In genomic region chr5:73650365-73650964, GRCm38 (mm10) we compare ENCODE assay signal across 7 mouse cellular contexts. TPM values are rescaled to one million over a fixed set of nuclear protein-coding genes. Genes with fewer than 3 reads are reported as not detected.
DNase-seq lines count a peak whose midpoint lies in the region; ATAC-seq and TF ChIP-seq lines count a peak whose summit lies in the region.

No protein-coding gene starts in this region.

- WGBS in forebrain, postnatal 0 days: under 1% methylated on average over 15 of the region's 15 CpGs
- WGBS in limb, embryonic 10.5 days: 1% methylated on average over 15 of the region's 15 CpGs
- WGBS in neural tube, embryonic 11.5 days: under 1% methylated on average over 15 of the region's 15 CpGs

- TF ChIP-seq CTCF in forebrain, postnatal 0 days (IDR thresholded peaks at IDR 0.05; ENCODE audit: low read depth): no peak

- peak overlapping the region; percentile 32 for H3K4me3 ChIP-seq in forebrain, postnatal 0 days (ENCODE audit: low read depth, low read length)
- peak overlapping the region; percentile 59 for H3K4me3 ChIP-seq in limb, embryonic 10.5 days
- peak overlapping the region; percentile 44 for H3K4me3 ChIP-seq in neural tube, embryonic 11.5 days (ENCODE audit: low read depth, low read length)

- peak; percentile 20 to 38 for DNase-seq in B cell, adult 2 months
- DNase-seq in CD8-positive naive resting alpha-beta T cell, adult 2 months (ENCODE audit: low read depth in 2 of 2, low spot score in 2 of 2): peak; percentile 7 to 15
- DNase-seq in forebrain, postnatal 0 days: peak; percentile 64
- DNase-seq in limb, embryonic 10.5 days (ENCODE audit: low spot score): peak; percentile 53
- peak; percentile 45 for DNase-seq in neural tube, embryonic 11.5 days (ENCODE audit: low spot score)
- DNase-seq in ovary, postnatal 14 days (ENCODE audit: low spot score): no peak
- DNase-seq in frontal cortex, postnatal 25 days (ENCODE audit: low spot score in 2 of 2): no peak

- H3K9me3 ChIP-seq in forebrain, postnatal 0 days (ENCODE audit: low read length): no peaks in the 10 kb centered on the region
- H3K9me3 ChIP-seq in limb, embryonic 10.5 days (replicated peaks): no peaks in the 10 kb centered on the region
- H3K9me3 ChIP-seq in neural tube, embryonic 11.5 days (ENCODE audit: control insufficient read depth, low read length): no peaks in the 10 kb centered on the region

- peaks cover 44% of the 10 kb centered on the region for H3K27me3 ChIP-seq in forebrain, postnatal 0 days (ENCODE audit: insufficient read depth, low read length)
- H3K27me3 ChIP-seq in limb, embryonic 10.5 days (ENCODE audit: low read depth, poor library complexity, severe bottlenecking): peaks cover 59% of the 10 kb centered on the region
- peaks cover 46% of the 10 kb centered on the region for H3K27me3 ChIP-seq in neural tube, embryonic 11.5 days (ENCODE audit: control insufficient read depth, insufficient read depth, low read length)

- ATAC-seq in forebrain, postnatal 0 days: 0 out of 2 replicates have a peak, but pooled peaks have one; percentile 8
- no peak for ATAC-seq in neural tube, embryonic 11.5 days (ENCODE audit: insufficient read depth, low FRiP score, low TSS enrichment)

- H3K4me2 ChIP-seq in forebrain, postnatal 0 days (ENCODE audit: low read depth): peak overlapping the region; percentile 69
- H3K4me2 ChIP-seq in neural tube, embryonic 11.5 days (ENCODE audit: low read depth): peak overlapping the region; percentile 95

- no peak overlapping the region; the same call in 1 of the 2 replicates for H3K9ac ChIP-seq in forebrain, postnatal 0 days
- H3K9ac ChIP-seq in neural tube, embryonic 11.5 days (ENCODE audit: low read length): 0 out of 2 replicates have a peak overlapping the region, but pooled peaks have one; percentile 1

- H3K36me3 ChIP-seq in forebrain, postnatal 0 days (ENCODE audit: insufficient read depth): no peaks in the 10 kb centered on the region
- no peaks in the 10 kb centered on the region for H3K36me3 ChIP-seq in limb, embryonic 10.5 days
- H3K36me3 ChIP-seq in neural tube, embryonic 11.5 days (ENCODE audit: control insufficient read depth, insufficient read depth, low read length): no peaks in the 10 kb centered on the region

- peaks cover 19% of the 10 kb centered on the region for H3K4me1 ChIP-seq in forebrain, postnatal 0 days (ENCODE audit: insufficient read depth)
- peaks cover 65% of the 10 kb centered on the region for H3K4me1 ChIP-seq in limb, embryonic 10.5 days
- peaks cover 13% of the 10 kb centered on the region for H3K4me1 ChIP-seq in neural tube, embryonic 11.5 days (ENCODE audit: control insufficient read depth, insufficient read depth, low read length)

- H3K27ac ChIP-seq in forebrain, postnatal 0 days (ENCODE audit: low read depth, low read length): no peak overlapping the region
- peak overlapping the region; percentile 53; the same call in 1 of the 2 replicates for H3K27ac ChIP-seq in limb, embryonic 10.5 days
- no peak overlapping the region for H3K27ac ChIP-seq in neural tube, embryonic 11.5 days (ENCODE audit: low read depth, low read length)

RNA-seq across cellular contexts. Expression of gene Spata18, which starts 0.7 kb away (rescaled TPM):
- 1.5 and 2.6 TPM in 2 replicates for total RNA-seq in forebrain, postnatal 0 days (2014; rRNA removed)
- 1.1 and 2.2 TPM in 2 replicates for polyA plus RNA-seq in forebrain, postnatal 0 days (2015; fragmentation: Nextera tagmentation; extraction: Ambion mirVana)
- 1.5 and 2.1 TPM in 2 replicates for polyA plus RNA-seq in limb, embryonic 10.5 days (2016; fragmentation: Nextera tagmentation; extraction: Ambion mirVana)
- polyA plus RNA-seq in neural tube, embryonic 11.5 days (2014; fragmentation: Nextera tagmentation; extraction: Ambion mirVana): 0.19 TPM in 1 of 2 replicates, not detected in the other

RNA-seq across cellular contexts. Expression of gene Sgcb, which starts 2.9 kb away (rescaled TPM):
- 17.1 and 17.5 TPM in 2 replicates for total RNA-seq in forebrain, postnatal 0 days (2014; rRNA removed)
- polyA plus RNA-seq in forebrain, postnatal 0 days (2015; fragmentation: Nextera tagmentation; extraction: Ambion mirVana): 25.3 and 37.8 TPM in 2 replicates
- polyA plus RNA-seq in limb, embryonic 10.5 days (2016; fragmentation: Nextera tagmentation; extraction: Ambion mirVana): 22.3 and 26.5 TPM in 2 replicates
- 27.7 and 29.2 TPM in 2 replicates for polyA plus RNA-seq in neural tube, embryonic 11.5 days (2014; fragmentation: Nextera tagmentation; extraction: Ambion mirVana)

RNA-seq across cellular contexts. Expression of gene Lrrc66, which starts 18.1 kb away (rescaled TPM):
- 0.14 TPM in 1 of 2 replicates, not detected in the other for total RNA-seq in forebrain, postnatal 0 days (2014; rRNA removed)
- not detected in 2 replicates for polyA plus RNA-seq in forebrain, postnatal 0 days (2015; fragmentation: Nextera tagmentation; extraction: Ambion mirVana)
- polyA plus RNA-seq in limb, embryonic 10.5 days (2016; fragmentation: Nextera tagmentation; extraction: Ambion mirVana): 0.04 TPM in 1 of 2 replicates, not detected in the other
- polyA plus RNA-seq in neural tube, embryonic 11.5 days (2014; fragmentation: Nextera tagmentation; extraction: Ambion mirVana): not detected in 2 replicates

Comparison
In these comparisons a context has a peak if more than half of its experiments do, and no peak if none do; other contexts are left out.
1. DNase-seq: peak in B cell, adult 2 months (2 of 2), CD8-positive naive resting alpha-beta T cell, adult 2 months (2 of 2), forebrain, postnatal 0 days (single experiment), limb, embryonic 10.5 days (single experiment) and neural tube, embryonic 11.5 days (single experiment); none in ovary, postnatal 14 days (single experiment) and frontal cortex, postnatal 25 days (0 of 2).
2. Peak in every context shown above with its lines, with median percentiles within 50 percentile points of each other: H3K4me3 ChIP-seq.